Mouse (Mus musculus): Measurements from ENCODE around the gene Spaca4.

DNA sequence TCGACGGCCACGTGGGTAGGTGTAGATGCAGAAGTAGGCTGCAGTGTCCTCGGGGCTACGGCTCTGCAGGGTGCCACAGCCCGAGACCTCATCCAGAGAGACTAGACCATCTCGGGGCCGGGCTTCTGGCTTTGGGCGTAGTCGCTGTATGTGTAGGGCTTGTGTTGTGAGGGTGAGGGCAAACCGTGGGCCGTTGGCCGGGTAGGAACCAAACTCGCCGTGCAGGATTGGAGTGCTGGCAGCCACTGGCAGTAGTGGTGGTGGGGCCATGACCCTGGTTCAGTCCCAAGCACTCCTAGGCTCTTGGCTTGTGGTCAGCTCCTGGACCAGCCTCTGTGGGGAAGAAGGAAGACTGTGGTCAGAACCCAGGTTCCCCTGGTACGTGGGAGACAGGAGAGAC lies 12.2 kb downstream of the Spaca4 start:
- TF ChIP-seq CTCF (IDR thresholded peaks at IDR 0.05; ENCODE audit: insufficient read depth, low read depth, low read length) (no peak), POLR2A (IDR thresholded peaks at IDR 0.05; ENCODE audit: insufficient read depth, low read depth, low read length) (no peak)
